Mouse (Mus musculus): ENCODE data around the gene Agap2.
"Not testable (repeated sequence)": the region's sequence is repeated elsewhere in the genome, so short reads cannot be mapped to it uniquely, and the experiment has no call there.

The Agap2 gene

DNA sequence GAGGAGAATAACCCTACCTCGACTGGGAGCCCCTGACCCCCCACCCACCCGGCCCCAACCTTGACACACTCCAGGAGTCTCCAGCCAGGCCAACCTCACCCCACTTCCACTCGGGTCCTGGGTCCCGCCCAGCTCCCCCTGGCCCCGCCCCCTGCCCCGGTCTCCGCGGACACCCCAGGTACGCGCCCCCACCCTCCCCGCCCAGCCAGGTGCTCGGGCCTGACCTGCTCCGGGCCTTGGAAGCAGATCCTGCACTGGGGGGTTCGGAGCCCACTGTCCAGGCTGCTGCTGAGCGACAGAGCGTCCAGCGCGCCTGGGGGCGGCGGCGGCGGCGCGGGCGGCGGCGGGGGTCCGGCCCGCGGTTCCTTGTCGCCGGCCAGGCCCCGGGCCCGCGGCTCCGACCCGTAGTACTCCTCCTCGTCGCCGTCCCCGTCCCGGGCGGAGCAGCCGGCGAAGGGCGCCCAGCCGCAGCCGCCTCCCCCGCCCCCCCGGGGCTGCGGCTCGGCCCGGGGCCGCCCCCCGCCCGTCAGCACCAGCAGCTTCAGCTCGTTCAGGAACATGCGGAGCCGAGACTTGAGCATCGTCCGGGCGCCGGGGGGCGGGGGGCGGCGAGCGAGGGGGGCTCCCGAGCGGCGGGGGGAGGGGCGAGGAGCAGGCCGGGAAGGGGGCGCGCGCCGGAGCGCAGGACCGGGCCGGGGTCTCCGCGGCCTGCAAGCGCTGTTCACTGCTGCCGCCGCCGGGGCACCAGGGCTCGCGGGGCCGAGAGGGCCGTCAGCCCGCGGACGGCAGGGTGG is 15.7 kb upstream of the Agap2 start:
- DNase-seq (ENCODE audit: low read depth, low spot score) = no peak

DNA sequence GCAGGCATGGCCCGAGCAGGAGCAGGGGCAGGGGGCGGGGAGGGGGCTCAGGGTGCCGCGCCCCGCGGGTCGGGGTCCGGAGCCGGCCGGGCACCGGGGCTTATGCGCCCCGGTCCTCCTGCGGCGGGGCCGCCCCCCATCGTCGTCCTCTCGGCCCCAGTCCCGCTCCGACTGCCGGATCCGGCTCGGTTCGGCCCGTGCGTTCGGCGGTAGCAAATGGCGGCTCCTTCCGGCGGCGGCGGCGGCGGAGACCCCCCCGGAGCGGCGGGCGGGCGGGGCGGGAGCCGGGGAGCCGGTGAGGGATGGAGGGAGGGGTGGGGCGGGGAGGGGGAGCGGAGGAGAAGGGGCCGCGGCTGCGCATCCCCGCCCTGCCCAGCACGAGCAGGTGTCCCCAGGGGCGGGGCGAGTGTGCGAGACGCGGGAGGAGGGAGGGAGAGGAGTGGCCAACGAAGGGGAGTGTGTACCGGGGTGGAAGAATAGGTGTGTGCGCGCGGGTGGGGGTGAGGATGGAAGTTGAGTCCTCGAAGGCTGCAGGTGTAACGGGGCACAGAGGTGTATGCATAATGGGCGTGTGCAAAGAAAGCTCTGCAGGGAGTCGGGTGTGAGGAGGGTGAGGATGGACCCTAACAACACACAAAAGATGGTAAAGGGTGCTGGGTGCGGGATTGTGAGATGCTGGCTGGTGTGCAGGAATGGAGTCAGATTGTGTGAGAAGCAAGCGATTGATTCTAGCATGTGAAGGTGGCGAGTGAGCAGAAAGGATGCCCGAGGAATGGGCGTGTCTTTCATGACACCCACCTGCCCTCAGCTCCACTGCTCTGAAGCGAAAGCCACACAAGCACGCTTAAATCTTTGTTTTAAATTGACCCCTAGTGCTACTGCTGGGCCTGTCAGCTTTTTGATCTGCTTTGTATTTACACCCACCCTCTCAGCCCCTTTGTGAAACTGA is 14.8 kb upstream of the Agap2 start, which contains the start of gene March9:
Gene March9 (minus strand): TSS at position 217 of the 949 bp plus-strand sequence.
- peak; percentile 57 for DNase-seq (ENCODE audit: low read depth, low spot score)

- DNase-seq (ENCODE audit: low read depth, low spot score) = no peak
Measured at GRCm38 (mm10) chr10:127061085-127061484, 14.0 kb upstream of the Agap2 start.

DNA sequence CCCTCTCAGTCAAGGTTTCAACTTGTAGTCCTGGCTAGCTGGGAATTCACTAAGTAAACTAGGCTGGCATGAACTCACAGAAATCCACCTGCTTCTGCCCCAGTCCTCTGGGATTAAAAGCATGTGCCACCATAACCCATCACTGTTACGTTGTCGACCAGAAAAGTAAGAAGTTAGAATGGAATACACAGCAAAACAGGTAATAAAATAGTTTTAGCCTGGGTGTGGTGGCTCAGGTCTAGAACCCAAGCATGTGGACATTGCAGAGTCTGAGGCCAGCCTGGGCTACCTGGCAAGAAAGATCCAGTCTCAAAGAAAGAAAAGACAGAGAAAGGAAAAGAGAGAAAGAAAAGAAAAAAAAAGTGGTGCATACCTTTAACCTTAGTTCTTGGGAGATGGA is 13.6 kb upstream of the Agap2 start:
- DNase-seq (ENCODE audit: low read depth, low spot score) = no peak

DNA sequence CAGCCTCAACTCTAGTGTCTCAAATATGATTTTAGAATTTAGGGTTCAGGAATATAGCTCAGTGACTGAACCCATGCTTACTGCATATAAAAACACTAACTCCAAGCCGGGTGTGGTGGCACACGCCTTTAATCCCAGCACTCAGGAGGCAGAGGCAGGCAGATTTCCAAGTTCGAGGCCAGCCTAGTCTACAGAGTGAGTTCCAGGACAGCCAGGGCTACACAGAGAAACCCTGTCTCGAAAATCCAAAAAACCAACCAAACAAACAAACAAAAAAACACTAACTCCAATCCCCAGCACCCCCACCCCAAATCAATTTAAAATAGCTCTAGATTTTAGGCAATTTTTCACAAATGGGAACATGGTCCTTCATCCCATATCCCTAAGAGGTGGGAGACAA is 13.0 kb upstream of the Agap2 start:
- not testable (repeated sequence) for DNase-seq (ENCODE audit: low read depth, low spot score)

- no peak for DNase-seq (ENCODE audit: low read depth, low spot score)
Measured at GRCm38 (mm10) chr10:127062503-127062902, 12.6 kb upstream of the Agap2 start.

DNA sequence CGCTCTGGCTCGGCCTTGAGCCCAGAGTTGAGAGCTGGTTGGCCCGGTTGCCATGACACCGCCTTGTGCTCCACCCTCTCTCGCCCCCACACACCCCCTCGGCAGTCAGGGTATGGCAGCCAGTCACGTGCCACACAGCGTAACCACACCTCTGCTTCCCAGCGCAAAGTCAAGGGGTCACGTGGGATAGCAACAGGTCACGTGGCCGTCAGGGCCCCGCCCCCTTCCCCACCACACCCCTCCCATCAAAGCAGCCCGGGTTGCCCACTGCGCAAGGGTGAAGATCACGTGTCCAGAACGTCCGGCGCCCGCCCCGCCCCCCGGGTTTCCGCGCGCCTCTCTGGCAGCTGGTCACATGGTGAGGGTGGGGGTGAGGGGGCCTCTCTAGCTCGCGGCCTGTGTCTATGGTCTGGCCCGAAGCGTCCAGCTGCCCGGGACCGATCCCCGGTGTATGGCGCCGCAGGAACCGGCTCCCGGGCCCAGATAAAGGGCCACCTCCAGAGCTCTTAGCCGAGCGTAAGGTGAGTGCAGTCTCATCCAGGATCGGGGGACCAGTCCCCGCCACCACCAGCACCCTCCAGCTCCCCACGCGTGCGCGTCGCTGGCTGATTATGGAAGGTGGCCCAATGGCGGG is 11.7 kb upstream of the Agap2 start, which contains the start of gene Cdk4:
Gene Cdk4 (plus strand): TSS at position 296 of the 634 bp plus-strand sequence.
- peak; percentile 96 for DNase-seq (ENCODE audit: low read depth, low spot score)

GRCm38 (mm10) chr10:127063913-127064870 is 10.9 kb upstream of the Agap2 start:
- no peak for DNase-seq (ENCODE audit: low read depth, low spot score)

DNA sequence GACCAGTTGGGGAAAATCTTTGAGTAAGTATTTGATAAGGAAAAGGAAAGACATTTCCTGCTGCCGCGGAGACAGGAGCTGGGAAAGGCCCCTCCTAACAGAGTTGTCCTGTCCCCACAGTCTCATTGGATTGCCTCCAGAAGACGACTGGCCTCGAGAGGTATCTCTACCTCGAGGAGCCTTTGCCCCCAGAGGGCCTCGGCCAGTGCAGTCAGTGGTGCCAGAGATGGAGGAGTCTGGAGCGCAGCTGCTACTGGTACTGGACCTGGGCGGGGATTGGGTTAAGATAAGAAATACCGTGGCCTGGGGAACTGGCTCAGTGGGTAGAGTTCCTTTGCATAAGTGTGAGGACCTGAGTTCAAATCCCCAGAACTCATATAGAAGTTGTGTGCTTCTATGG is 9.1 kb upstream of the Agap2 start:
- DNase-seq (ENCODE audit: low read depth, low spot score) = no peak

DNA sequence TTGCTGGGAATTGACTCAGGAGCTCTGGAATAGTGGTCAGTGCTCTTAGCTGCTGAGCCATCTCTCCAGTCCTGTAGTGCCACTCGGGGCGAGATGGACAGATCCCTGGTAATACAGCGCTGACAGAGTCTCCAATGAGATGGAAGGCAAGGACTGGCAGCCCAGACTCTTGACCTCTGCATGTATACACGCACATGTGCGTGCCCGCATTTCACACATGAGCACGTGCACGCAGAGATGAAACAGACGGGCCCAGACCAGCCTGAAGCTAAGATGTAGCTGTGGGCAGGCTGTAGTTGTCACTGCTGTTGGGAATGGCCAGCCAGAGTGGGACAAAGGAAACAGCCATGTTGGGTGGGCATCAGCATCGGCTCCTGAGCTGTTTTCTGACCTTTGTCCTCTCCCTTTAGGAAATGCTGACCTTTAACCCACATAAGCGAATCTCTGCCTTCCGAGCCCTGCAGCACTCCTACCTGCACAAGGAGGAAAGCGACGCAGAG is 8.5 kb upstream of the Agap2 start:
- no peak for DNase-seq (ENCODE audit: low read depth, low spot score)

DNA sequence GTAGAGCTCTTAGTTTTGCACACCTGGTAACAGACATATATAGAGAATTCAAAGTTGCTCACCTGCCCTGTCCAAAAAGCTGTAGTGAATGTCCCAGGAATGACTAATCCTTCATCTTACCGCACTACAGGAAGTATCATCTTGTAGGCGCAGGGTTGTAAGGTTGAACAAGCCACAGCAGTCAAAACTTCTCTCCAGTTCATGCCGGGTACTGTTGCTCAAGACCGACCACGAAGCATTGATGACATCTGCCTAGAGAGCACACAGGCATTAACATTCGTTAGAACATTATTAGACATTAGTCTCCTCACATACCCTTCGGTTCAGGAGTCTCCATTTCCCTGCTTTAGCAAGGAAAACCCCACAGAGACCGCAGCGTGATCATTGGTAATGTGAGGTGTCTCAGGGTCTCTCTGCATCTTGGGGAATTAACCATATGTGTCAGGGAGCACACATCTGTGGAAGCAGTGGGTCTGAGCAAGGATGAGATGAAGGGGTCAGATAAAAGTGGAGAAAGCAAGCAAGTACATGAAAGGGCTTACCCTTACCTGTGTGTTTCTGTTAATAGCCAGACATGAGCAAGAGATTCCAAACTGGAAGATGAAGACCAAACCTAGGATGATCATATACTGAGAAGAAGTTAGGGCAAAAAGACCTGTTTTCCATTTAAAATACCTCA is 6.6 kb upstream of the Agap2 start:
- no peak for DNase-seq (ENCODE audit: low read depth, low spot score)

- DNase-seq (ENCODE audit: low read depth, low spot score) = no peak
Measured at GRCm38 (mm10) chr10:127069281-127070189, 5.5 kb upstream of the Agap2 start.

- peak; percentile 86 for DNase-seq (ENCODE audit: low read depth, low spot score)
Measured at GRCm38 (mm10) chr10:127070190-127071121, 4.6 kb upstream of the Agap2 start, which contains the start of gene Tspan31. Gene Tspan31 (minus strand): TSS chr10:127070264.

GRCm38 (mm10) chr10:127071203-127071602 is 3.9 kb upstream of the Agap2 start:
- DNase-seq (ENCODE audit: low read depth, low spot score) = no peak

- not testable (repeated sequence) for DNase-seq (ENCODE audit: low read depth, low spot score)
Measured at GRCm38 (mm10) chr10:127072270-127072669, 2.8 kb upstream of the Agap2 start.

DNA sequence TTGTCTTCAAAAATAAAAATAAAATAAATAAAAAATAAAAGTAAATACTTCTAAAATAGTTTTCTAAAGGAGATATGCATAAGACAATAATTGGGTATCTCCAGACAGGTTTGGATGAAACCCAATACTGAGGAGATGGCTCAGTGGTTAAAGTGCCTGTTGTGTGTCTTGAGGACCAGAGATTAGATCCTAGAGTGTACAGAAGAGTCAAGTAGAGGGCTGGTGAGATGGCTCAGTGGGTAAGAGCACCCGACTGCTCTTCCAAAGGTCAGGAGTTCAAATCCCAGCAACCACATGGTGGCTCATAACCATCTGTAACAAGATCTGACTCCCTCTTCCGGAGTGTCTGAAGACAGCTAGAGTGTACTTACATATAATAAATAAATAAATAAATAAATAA is 2.1 kb upstream of the Agap2 start:
- not testable (repeated sequence) for DNase-seq (ENCODE audit: low read depth, low spot score)

DNA sequence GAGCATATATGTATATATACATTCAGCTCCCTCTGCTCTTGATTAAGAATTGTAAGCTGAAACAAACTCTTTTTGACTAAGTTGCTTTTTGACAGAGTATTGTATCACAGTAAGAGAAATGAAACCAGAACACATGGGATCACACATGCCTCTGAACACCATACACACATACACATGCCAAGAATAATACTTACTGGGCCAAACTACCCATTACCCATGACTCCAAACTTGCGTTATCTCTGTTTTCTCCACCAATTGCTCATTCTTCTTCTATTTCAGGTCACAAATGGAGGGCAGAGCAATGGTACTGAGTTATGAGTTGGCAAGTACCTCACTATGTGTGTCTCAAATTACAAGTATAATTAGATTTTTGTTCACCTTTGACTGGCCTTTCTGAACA is 1.1 kb upstream of the Agap2 start:
- no peak for DNase-seq (ENCODE audit: low read depth, low spot score)

DNA sequence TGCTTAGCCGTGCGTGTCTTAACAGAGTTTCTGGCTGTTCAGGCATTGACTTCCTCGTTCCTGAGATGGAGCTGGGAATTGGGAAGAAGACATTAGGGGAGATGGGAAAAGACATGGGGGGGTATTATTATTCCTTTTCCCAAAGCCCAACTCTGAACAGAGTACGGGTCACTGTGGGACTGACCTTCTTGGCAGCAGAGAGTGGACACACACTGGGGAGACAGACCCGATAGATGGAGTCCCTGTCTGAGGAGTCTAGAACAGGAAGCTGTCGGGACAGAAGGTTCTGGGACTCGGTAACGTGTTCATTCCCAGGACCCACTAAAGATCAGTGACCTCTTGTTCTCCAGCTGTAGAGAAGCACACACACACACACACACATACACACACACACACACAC is 567 bp downstream of the Agap2 start:
- no peak for DNase-seq (ENCODE audit: low read depth, low spot score)

Data from retina, postnatal 7 days (tissue).